Comparison of ENCODE assay signal across 9 mouse cellular contexts in the genomic region with DNA sequence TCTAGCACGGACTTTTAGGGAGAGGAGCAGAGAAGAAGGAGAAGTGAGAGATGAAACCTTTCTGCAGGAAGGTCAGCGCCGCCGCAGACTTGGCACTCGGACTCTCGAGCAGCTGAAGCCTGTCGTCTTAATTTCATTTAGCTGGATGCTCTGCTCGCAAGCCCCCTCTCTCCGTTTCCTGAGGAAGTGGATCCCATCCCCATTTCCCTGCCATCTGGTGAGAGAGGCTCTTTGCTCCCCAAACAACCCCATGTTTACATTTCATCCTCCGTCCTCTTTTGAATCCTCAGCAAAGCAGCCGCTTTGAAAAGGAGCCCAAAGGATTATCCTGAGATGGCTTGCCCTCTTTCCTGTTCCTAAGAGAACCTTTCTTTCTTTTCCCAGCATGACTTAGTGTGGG. TPM values are rescaled to one million over a fixed set of nuclear protein-coding genes. Genes with fewer than 3 reads are reported as not detected.
DNase-seq lines count a peak whose midpoint lies in the region; ATAC-seq and TF ChIP-seq lines count a peak whose summit lies in the region.
"Had no signal": no experiment of that assay in that cellular context is flagged by ENCODE, and none has a peak within 500 bp of the region (broad histone marks: within the 10 kb centered on the region; RNA-seq: fewer than 3 reads in every experiment).

No protein-coding gene starts in this region.

- TF ChIP-seq CTCF in heart, adult 2 months (IDR thresholded peaks at IDR 0.05), result no peak

- DNase-seq in heart, adult 2 months, result peak in 1 of 2 experiments; percentile 35
- DNase-seq in heart, postnatal 25 days (ENCODE audit: low spot score), result no peak
- DNase-seq in hindbrain, embryonic 14.5 days (ENCODE audit: low spot score), result no peak
- DNase-seq in adrenal gland, adult (ENCODE audit: inconsistent age in 2 of 2, low spot score in 1 of 2), result no peak
- DNase-seq in adrenal gland, adult 18-20 months (ENCODE audit: low spot score in 2 of 2), result no peak
- no peak for DNase-seq in embryo, embryonic 9.5 days (ENCODE audit: extremely low spot score)

- no peak for TF ChIP-seq EP300 in heart, adult 2 months (IDR thresholded peaks at IDR 0.05; ENCODE audit: insufficient read depth, low read depth, low read length)

- H3K9me3 ChIP-seq in embryonic facial prominence, embryonic 12.5 days, result no peaks in the 10 kb centered on the region
- H3K9me3 ChIP-seq in hindbrain, embryonic 14.5 days (ENCODE audit: control insufficient read depth, low read length), result no peaks in the 10 kb centered on the region
- H3K9me3 ChIP-seq: limb, embryonic 12.5 days had no signal

- 23% methylated on average over 11 of the region's 11 CpGs for WGBS in heart, adult 2 months
- WGBS in embryonic facial prominence, embryonic 12.5 days, result 8% methylated on average over 11 of the region's 11 CpGs
- 29% methylated on average over 11 of the region's 11 CpGs for WGBS in hindbrain, embryonic 14.5 days

- no peak for ATAC-seq in embryonic facial prominence, embryonic 12.5 days (ENCODE audit: insufficient number of reproducible peaks, insufficient read depth, low FRiP score, low TSS enrichment)
- no peak for ATAC-seq in hindbrain, embryonic 14.5 days (ENCODE audit: low FRiP score)
- ATAC-seq in megakaryocyte progenitor cell, adult 5-6 weeks (replicated peaks; ENCODE audit: poor library complexity), result peak; percentile 46

- peak overlapping the region; percentile 27 for H3K4me2 ChIP-seq in embryonic facial prominence, embryonic 12.5 days (replicated peaks)
- H3K4me2 ChIP-seq in hindbrain, embryonic 14.5 days (replicated peaks), result peak overlapping the region; percentile 17
- H3K4me2 ChIP-seq: limb, embryonic 12.5 days had no signal

- intact Hi-C loops in heart, adult 2 months (cut with DNase I), result no loop called here
- intact Hi-C loops in heart, postnatal 25 days (cut with DNase I), result no loop called here

- no peak for TF ChIP-seq POLR2A in heart, adult 2 months (IDR thresholded peaks at IDR 0.05; ENCODE audit: insufficient read depth, low read depth, low read length)

- peak overlapping the region; percentile 30 for H3K9ac ChIP-seq in heart, adult 2 months (ENCODE audit: low read depth, low read length)
- no peak overlapping the region for H3K9ac ChIP-seq in embryonic facial prominence, embryonic 12.5 days
- no peak overlapping the region for H3K9ac ChIP-seq in hindbrain, embryonic 14.5 days
- H3K9ac ChIP-seq: limb, embryonic 12.5 days had no signal

- peaks cover 31% of the 10 kb centered on the region for H3K4me1 ChIP-seq in heart, adult 2 months (ENCODE audit: control insufficient read depth, insufficient read depth, low read length)
- no peaks in the 10 kb centered on the region for H3K4me1 ChIP-seq in embryonic facial prominence, embryonic 12.5 days
- H3K4me1 ChIP-seq in hindbrain, embryonic 14.5 days (replicated peaks; ENCODE audit: control insufficient read depth, insufficient read depth, low read length), result no peaks in the 10 kb centered on the region; the same call in 1 of the 2 replicates

- H3K79me2 ChIP-seq in heart, adult 2 months (replicated peaks; ENCODE audit: control insufficient read depth, insufficient read depth, low read length), result peaks cover 8% of the 10 kb centered on the region

- H3K4me3 ChIP-seq in heart, adult 2 months, result no peak overlapping the region; the same call in 1 of the 2 replicates
- H3K4me3 ChIP-seq in embryonic facial prominence, embryonic 12.5 days, result no peak overlapping the region
- no peak overlapping the region for H3K4me3 ChIP-seq in hindbrain, embryonic 14.5 days (replicated peaks; ENCODE audit: low read length)
- H3K4me3 ChIP-seq: limb, embryonic 12.5 days had no signal

- peaks cover 75% of the 10 kb centered on the region for H3K36me3 ChIP-seq in heart, adult 2 months (ENCODE audit: control insufficient read depth, insufficient read depth, low read length)
- no peaks in the 10 kb centered on the region for H3K36me3 ChIP-seq in embryonic facial prominence, embryonic 12.5 days
- no peaks in the 10 kb centered on the region for H3K36me3 ChIP-seq in hindbrain, embryonic 14.5 days (replicated peaks; ENCODE audit: control insufficient read depth, insufficient read depth)
- H3K36me3 ChIP-seq: limb, embryonic 12.5 days had no signal

- no peak overlapping the region; the same call in 1 of the 2 replicates for H3K27ac ChIP-seq in heart, adult 2 months
- no peak overlapping the region for H3K27ac ChIP-seq in embryonic facial prominence, embryonic 12.5 days
- no peak overlapping the region for H3K27ac ChIP-seq in hindbrain, embryonic 14.5 days
- H3K27ac ChIP-seq: limb, embryonic 12.5 days had no signal

- H3K27me3 ChIP-seq in heart, adult 2 months (ENCODE audit: control insufficient read depth, insufficient read depth, low read length), result no peaks in the 10 kb centered on the region
- H3K27me3 ChIP-seq in embryonic facial prominence, embryonic 12.5 days, result no peaks in the 10 kb centered on the region
- H3K27me3 ChIP-seq in hindbrain, embryonic 14.5 days (ENCODE audit: control insufficient read depth, insufficient read depth, low read length), result no peaks in the 10 kb centered on the region

RNA-seq across cellular contexts. Expression of gene Kitl, which starts 16.2 kb away (rescaled TPM):
- total RNA-seq in heart, adult 2 months (2021), result 10 to 100 TPM; 60.0 to 62.5 TPM
- polyA plus RNA-seq in heart, adult 2 months (2012; rRNA removed), result 21.6 and 53.9 TPM in 2 replicates
- total RNA-seq in heart, postnatal 25 days (2021), result 10 to 100 TPM; 65.6 to 82.6 TPM
- 12.3 and 12.9 TPM in 2 replicates for polyA plus RNA-seq in embryonic facial prominence, embryonic 12.5 days (2016; fragmentation: Nextera tagmentation; extraction: Ambion mirVana)
- 34.4 and 41.6 TPM in 2 replicates for polyA plus RNA-seq in hindbrain, embryonic 14.5 days (2014; fragmentation: Nextera tagmentation; extraction: Ambion mirVana)
- 0.17 TPM in 1 of 2 replicates, not detected in the other for total RNA-seq in megakaryocyte progenitor cell, adult 5-6 weeks (2015)
- total RNA-seq in megakaryocyte progenitor cell, adult 5-6 weeks (2017), result 0.10 TPM in 1 of 2 replicates, not detected in the other
- total RNA-seq in adrenal gland, adult 18-20 months (2021), result 10 to 100 TPM; 18.9 to 26.6 TPM

Comparison
In these comparisons a context has a peak if more than half of its experiments do, and no peak if none do; other contexts are left out.
1. RNA of gene Kitl, which starts 16.2 kb away (total RNA-seq): 65.6 to 82.6 TPM in heart, postnatal 25 days, 60.0 to 62.5 TPM in heart, adult 2 months and 18.9 to 26.6 TPM in adrenal gland, adult 18-20 months; 0.10 to 0.17 TPM in megakaryocyte progenitor cell, adult 5-6 weeks; every median in the first group is over 10 times any median in the second.